Mouse (Mus musculus) neural tube, embryonic 12.5 days (tissue): ENCODE data around the gene Pitpnm2. TPM values are rescaled to one million over a fixed set of nuclear protein-coding genes. Genes with fewer than 3 reads are reported as not detected.

Experiments used
- ATAC-seq: fragments of 200-750 bp; cut with Nextera tagmentation; 2 replicates; pipeline ENCODE4 v1.8.0; 2017; ENCODE audit warnings: low read depth, mild to moderate bottlenecking, moderate TSS enrichment, moderate library complexity; ENCODE audit not compliant: low FRiP score
- H3K27ac ChIP-seq: fragments of 300-500 bp; sonication (generic); 2 replicates; pipeline ENCODE4 v1.5.1; 2016
- H3K27me3 ChIP-seq: fragments of 300-500 bp; sonication (generic); replicated peaks from 2 replicates; pipeline ENCODE4 v1.6.1; 2016; ENCODE audit warnings: mild to moderate bottlenecking
- H3K36me3 ChIP-seq: fragments of 300-500 bp; sonication (generic); 2 replicates; pipeline ENCODE4 v1.6.1; 2016; ENCODE audit warnings: mild to moderate bottlenecking
- H3K4me1 ChIP-seq: fragments of 300-500 bp; sonication (generic); 2 replicates; pipeline ENCODE4 v1.6.1; 2016
- H3K4me2 ChIP-seq: fragments of 300-500 bp; sonication (generic); replicated peaks from 2 replicates; pipeline ENCODE4 v1.6.1; 2016; ENCODE audit warnings: mild to moderate bottlenecking
- H3K4me3 ChIP-seq: fragments of 300-500 bp; sonication (generic); 2 replicates; pipeline ENCODE4 v1.5.1; 2016
- H3K9ac ChIP-seq: fragments of 300-500 bp; sonication (generic); 2 replicates; pipeline ENCODE4 v1.6.1; 2016; ENCODE audit warnings: mild to moderate bottlenecking
- H3K9me3 ChIP-seq: fragments of 300-500 bp; sonication (generic); 2 replicates; pipeline ENCODE4 v1.6.1; 2016; ENCODE audit warnings: mild to moderate bottlenecking
- WGBS: fragments of 180-500 bp; shearing (Covaris S2); methylation state at CpG from one replicate; pipeline ENCODE4 v1.1.7; 2016; 5-methylcytosine and 5-hydroxymethylcytosine counted together
- polyA plus RNA-seq: library from polyadenylated mRNA; unstranded; fragments of >200 nt; fragmentation: Nextera tagmentation; extraction: Ambion mirVana; gene quantifications from 2 replicates; pipeline ENCODE4 v1.2.1, GENCODE M21; 2016

The Pitpnm2 gene
- polyA plus RNA-seq, 1 experiment from 2014 or later: 7.4 TPM

DNA sequence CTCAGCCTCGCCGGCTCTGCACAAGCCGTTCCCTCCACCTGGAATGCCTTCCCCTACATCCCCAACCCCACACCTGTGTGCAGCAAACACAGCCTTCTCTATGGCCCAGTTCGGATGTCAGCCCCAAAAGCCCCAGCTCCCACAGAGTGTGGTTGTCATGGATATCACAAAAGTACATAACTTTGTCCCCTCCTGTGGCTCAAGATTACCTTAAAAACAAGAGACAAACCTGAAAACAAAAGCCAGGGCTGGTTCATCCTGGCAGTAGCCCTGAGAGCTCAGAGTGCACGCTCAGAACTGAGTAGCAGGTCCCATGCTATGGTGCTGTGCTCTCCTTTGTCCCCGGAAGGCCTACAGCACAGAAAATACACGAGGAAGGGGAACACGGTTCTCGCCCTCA lies 44.3 kb downstream of the Pitpnm2 start:
- Histone ChIP-seq H3K9ac (no peak overlapping the region), H3K4me1 (peaks cover 27% of the 10 kb centered on the region), H3K27me3 (no peaks in the 10 kb centered on the region), H3K4me2 (no peak overlapping the region), H3K27ac (no peak overlapping the region), H3K9me3 (no peaks in the 10 kb centered on the region), H3K4me3 (no peak overlapping the region), H3K36me3 (no peaks in the 10 kb centered on the region)
- no peak for ATAC-seq
- 77% methylated on average over 9 of the region's 9 CpGs for WGBS

- WGBS: 90% methylated on average over 9 of the region's 9 CpGs
- Histone ChIP-seq H3K9me3 (no peaks in the 10 kb centered on the region), H3K4me3 (no peak overlapping the region), H3K4me2 (no peak overlapping the region), H3K36me3 (no peaks in the 10 kb centered on the region), H3K4me1 (peaks cover 27% of the 10 kb centered on the region), H3K9ac (no peak overlapping the region), H3K27me3 (no peaks in the 10 kb centered on the region), H3K27ac (no peak overlapping the region)
- ATAC-seq: no peak
Measured at GRCm38 (mm10) chr5:124204127-124204794, 45.3 kb downstream of the Pitpnm2 start.

GRCm38 (mm10) chr5:124203251-124203650 lies 46.3 kb downstream of the Pitpnm2 start:
- ATAC-seq: no peak
- peaks cover 27% of the 10 kb centered on the region for H3K4me1 ChIP-seq
- no peak overlapping the region for H3K27ac ChIP-seq
- H3K9me3 ChIP-seq: no peaks in the 10 kb centered on the region
- no peak overlapping the region for H3K4me2 ChIP-seq
- H3K36me3 ChIP-seq: no peaks in the 10 kb centered on the region
- WGBS: 91% methylated on average over 4 of the region's 4 CpGs
- no peak overlapping the region for H3K4me3 ChIP-seq
- H3K9ac ChIP-seq: no peak overlapping the region
- H3K27me3 ChIP-seq: no peaks in the 10 kb centered on the region

GRCm38 (mm10) chr5:124202071-124202470 lies 47.5 kb downstream of the Pitpnm2 start:
- Histone ChIP-seq H3K27ac (no peak overlapping the region), H3K36me3 (no peaks in the 10 kb centered on the region), H3K4me3 (no peak overlapping the region), H3K4me2 (no peak overlapping the region), H3K9ac (no peak overlapping the region), H3K4me1 (peaks cover 18% of the 10 kb centered on the region), H3K9me3 (no peaks in the 10 kb centered on the region), H3K27me3 (no peaks in the 10 kb centered on the region)
- 74% methylated on average over 4 of the region's 4 CpGs for WGBS
- no peak for ATAC-seq

DNA sequence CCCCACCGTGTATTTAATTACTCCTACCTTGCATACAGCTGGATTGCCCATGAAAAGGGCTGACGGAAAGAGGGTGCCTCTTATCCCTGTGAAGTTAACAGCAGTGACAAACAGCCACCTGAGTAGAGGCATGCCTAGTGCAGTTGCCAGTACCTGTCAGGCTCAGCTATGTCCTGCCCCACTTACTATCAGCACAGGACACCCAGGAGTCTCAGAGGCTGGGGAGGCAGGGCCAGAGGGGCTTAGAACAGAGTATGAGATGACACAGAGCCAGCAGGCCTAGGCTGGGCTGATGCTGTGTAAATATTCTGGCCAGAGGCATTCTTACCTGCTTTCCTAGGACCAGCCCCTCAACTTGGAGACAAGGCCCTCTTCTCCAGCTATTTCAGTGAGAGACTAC lies 48.0 kb downstream of the Pitpnm2 start:
- ATAC-seq: no peak
- H3K4me2 ChIP-seq: no peak overlapping the region
- 89% methylated on average over 2 of the region's 2 CpGs for WGBS

DNA sequence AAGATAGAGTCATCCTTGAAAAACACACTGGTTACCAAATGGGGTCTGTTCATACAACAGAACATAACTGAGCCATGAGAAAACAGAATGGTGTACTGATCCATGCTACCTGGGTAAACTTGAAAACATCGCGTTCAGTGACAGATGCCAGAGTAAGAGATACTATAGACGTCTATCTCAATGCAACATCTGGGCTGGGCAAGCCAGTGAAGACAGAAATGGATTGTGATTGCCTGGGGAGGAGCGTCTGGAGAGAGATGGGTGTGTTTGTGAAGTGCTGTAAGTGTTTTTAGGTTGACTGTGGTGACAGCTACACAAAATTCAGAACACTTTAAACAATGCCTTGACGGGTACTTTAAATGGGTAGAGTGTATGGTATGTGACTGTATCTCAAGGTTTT lies 48.7 kb downstream of the Pitpnm2 start:
- no peak overlapping the region for H3K9ac ChIP-seq
- peaks cover 7% of the 10 kb centered on the region; the same call in 1 of the 2 replicates for H3K4me1 ChIP-seq
- no peak overlapping the region for H3K27ac ChIP-seq
- H3K4me2 ChIP-seq: no peak overlapping the region
- 75% methylated on average over 5 of the region's 5 CpGs for WGBS
- no peaks in the 10 kb centered on the region for H3K9me3 ChIP-seq
- H3K4me3 ChIP-seq: no peak overlapping the region
- no peak for ATAC-seq
- no peaks in the 10 kb centered on the region for H3K36me3 ChIP-seq
- no peaks in the 10 kb centered on the region for H3K27me3 ChIP-seq

More for the DNA sequence above, 48.0 kb downstream of the Pitpnm2 start:
- Histone ChIP-seq H3K4me1 (peaks cover 13% of the 10 kb centered on the region), H3K27ac (no peak overlapping the region), H3K9ac (no peak overlapping the region), H3K4me3 (no peak overlapping the region), H3K27me3 (no peaks in the 10 kb centered on the region), H3K9me3 (no peaks in the 10 kb centered on the region), H3K36me3 (no peaks in the 10 kb centered on the region)

DNA sequence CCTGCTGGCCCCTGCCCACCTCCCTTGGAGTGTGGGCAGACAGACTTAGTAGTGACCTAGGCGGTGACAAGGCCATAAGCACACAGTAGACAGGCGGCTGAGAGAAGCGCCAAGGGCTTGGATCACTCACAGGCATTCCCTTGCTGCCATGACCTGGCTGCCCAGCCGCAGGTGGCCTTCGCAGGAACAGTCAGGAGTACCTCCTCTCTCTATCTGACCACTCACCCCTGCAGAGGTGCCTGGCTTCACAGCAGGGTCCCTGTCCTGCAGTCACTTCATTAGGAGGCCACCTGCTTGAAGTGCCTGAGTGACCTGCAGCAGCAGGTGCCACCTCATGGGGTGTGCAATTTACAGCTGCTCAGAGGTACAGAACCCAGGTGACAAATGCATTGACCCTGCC lies 50.4 kb downstream of the Pitpnm2 start:
- Histone ChIP-seq H3K36me3 (no peaks in the 10 kb centered on the region), H3K4me3 (no peak overlapping the region), H3K27ac (no peak overlapping the region), H3K9me3 (no peaks in the 10 kb centered on the region), H3K9ac (no peak overlapping the region), H3K4me2 (no peak overlapping the region), H3K27me3 (no peaks in the 10 kb centered on the region), H3K4me1 (no peaks in the 10 kb centered on the region)
- ATAC-seq: no peak
- WGBS: 76% methylated on average over 5 of the region's 5 CpGs

DNA sequence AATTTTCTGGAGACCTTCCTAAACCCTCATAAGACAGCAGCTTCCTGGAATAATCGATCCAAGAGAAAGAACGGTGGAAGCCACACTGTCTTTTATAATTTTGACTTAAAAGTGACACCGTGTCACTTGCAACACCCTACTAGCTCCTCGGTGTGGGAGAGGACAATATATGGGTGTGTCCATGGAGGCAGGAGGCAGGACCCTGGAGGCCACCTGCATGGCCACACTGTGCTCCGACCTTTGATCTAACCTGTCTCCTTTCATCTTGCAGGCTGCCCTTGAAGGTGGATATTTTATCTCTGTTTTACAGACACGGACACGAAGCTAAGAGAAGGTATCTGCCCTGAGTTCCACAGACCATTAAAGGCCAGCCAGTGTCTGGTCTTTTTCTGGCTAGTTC lies 51.1 kb downstream of the Pitpnm2 start:
- WGBS: 80% methylated on average over 7 of the region's 7 CpGs
- ATAC-seq: no peak
- H3K4me1 ChIP-seq: peaks cover 6% of the 10 kb centered on the region
- H3K9ac ChIP-seq: no peak overlapping the region
- no peak overlapping the region for H3K4me3 ChIP-seq
- H3K27me3 ChIP-seq: no peaks in the 10 kb centered on the region
- H3K27ac ChIP-seq: no peak overlapping the region
- no peaks in the 10 kb centered on the region for H3K36me3 ChIP-seq
- H3K9me3 ChIP-seq: no peaks in the 10 kb centered on the region
- no peak overlapping the region for H3K4me2 ChIP-seq

- H3K36me3 ChIP-seq: no peaks in the 10 kb centered on the region
- ATAC-seq: no peak
- no peak overlapping the region for H3K9ac ChIP-seq
- H3K27me3 ChIP-seq: no peaks in the 10 kb centered on the region
- H3K27ac ChIP-seq: no peak overlapping the region
- H3K4me2 ChIP-seq: no peak overlapping the region
- WGBS: 95% methylated on average over 4 of the region's 4 CpGs
- H3K9me3 ChIP-seq: no peaks in the 10 kb centered on the region
- H3K4me3 ChIP-seq: no peak overlapping the region
- H3K4me1 ChIP-seq: peaks cover 17% of the 10 kb centered on the region
Measured at GRCm38 (mm10) chr5:124196082-124196481, 53.5 kb downstream of the Pitpnm2 start.

- no peaks in the 10 kb centered on the region for H3K27me3 ChIP-seq
- no peak overlapping the region for H3K9ac ChIP-seq
- H3K4me2 ChIP-seq: no peak overlapping the region
- H3K4me3 ChIP-seq: no peak overlapping the region
- no peaks in the 10 kb centered on the region for H3K36me3 ChIP-seq
- WGBS: 74% methylated on average over 11 of the region's 11 CpGs
- no peak overlapping the region for H3K27ac ChIP-seq
- no peak for ATAC-seq
- H3K4me1 ChIP-seq: peaks cover 17% of the 10 kb centered on the region
- H3K9me3 ChIP-seq: no peaks in the 10 kb centered on the region
Measured at GRCm38 (mm10) chr5:124194386-124195084, 55.0 kb downstream of the Pitpnm2 start.

DNA sequence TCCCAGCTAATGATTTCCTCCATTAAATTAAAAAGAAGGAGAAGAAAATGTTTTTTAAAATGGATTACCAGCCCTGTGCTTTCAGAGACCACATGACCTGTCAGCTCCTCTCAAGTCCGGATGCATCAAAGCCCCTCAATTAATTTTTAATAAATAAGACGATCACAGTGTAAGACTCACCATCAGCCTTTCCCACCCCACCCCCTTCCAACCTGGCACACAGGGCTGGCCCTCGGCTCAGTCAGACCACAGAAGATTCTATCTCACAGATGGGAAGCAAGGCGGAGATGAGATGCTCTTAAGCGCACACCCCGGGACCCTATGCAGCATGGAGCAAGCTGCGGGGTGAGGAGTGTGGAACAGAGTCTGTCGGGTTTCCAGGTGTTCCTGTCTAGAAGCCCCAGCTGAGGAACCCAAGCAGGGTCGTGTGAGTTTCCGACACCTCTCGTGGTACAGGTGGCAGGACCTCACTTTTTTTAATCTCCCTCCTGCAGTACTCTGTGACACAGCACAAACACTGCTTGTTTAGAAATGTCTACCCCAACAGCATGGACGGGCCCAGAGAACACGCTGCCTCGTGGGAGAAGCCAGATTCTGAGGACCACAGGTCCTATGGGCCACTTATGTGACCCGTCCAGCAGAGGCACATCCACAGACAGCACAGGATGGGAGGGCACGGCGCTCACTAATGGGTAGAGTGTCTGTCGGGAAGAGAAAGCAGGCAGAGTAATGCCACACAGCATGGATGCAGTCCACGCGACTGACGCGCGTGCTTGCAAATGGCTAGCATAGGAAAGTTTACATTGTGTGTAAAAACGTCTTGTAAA lies 56.1 kb downstream of the Pitpnm2 start:
- peaks cover 17% of the 10 kb centered on the region for H3K4me1 ChIP-seq

DNA sequence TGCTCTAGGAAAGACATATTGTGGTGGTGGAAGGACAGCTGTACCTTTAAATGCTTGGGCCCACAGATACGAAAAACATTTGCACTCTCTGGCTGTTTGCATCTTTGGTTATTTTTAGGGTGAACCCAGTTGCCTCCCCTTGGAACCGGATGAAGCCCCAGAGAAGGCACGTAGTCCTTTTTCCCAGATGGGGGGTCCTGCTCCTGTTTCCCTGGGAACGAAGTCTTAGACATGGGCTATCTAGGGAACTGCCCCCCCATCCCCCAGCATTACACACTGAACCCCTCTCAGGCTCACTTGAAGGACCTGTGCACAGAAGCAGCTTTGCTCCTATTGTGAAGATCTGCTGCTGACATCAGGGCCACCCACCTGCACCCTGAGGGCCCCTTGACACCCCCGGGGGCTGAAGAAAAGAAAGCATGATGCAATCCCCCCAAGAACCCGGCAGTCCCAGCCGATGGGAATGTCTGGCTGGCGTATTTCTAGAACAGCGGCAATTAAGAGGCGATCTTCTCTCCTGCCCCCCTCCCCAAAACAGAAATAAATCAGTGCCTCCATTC lies 56.8 kb downstream of the Pitpnm2 start:
- ATAC-seq: no peak
- Histone ChIP-seq H3K27ac (no peak overlapping the region), H3K27me3 (no peaks in the 10 kb centered on the region), H3K4me3 (no peak overlapping the region), H3K36me3 (no peaks in the 10 kb centered on the region), H3K9ac (0 out of 2 replicates have a peak overlapping the region, but pooled peaks have one; percentile 18), H3K9me3 (no peaks in the 10 kb centered on the region), H3K4me1 (peaks cover 20% of the 10 kb centered on the region), H3K4me2 (peak overlapping the region; percentile 18)
- 43% methylated on average over 10 of the region's 10 CpGs for WGBS

More for the DNA sequence above, 56.1 kb downstream of the Pitpnm2 start:
- no peak overlapping the region for H3K4me3 ChIP-seq
- H3K9me3 ChIP-seq: no peaks in the 10 kb centered on the region
- 0 out of 2 replicates have a peak overlapping the region, but pooled peaks have one; percentile 18 for H3K9ac ChIP-seq
- no peak overlapping the region for H3K27ac ChIP-seq
- WGBS: 72% methylated on average over 24 of the region's 24 CpGs
- peak overlapping the region; percentile 18 for H3K4me2 ChIP-seq
- ATAC-seq: no peak
- H3K36me3 ChIP-seq: no peaks in the 10 kb centered on the region
- H3K27me3 ChIP-seq: no peaks in the 10 kb centered on the region
